Mouse (Mus musculus) cortical plate, adult 2 months (tissue): ENCODE measurements around the gene Fancc.

Source experiments
- CTCF ChIP-seq: fragments of 200-500 bp; IDR thresholded peaks from 2 replicates; pipeline ENCODE4 v1.5.1; 2011; ENCODE audit warnings: mild to moderate bottlenecking, control low read depth, low read length; ENCODE audit not compliant: insufficient read depth; ENCODE audit errors: extremely low read depth
- POLR2A ChIP-seq: fragments of 200-500 bp; IDR thresholded peaks from 2 replicates; pipeline ENCODE4 v1.6.1; 2011; ENCODE audit warnings: mild to moderate bottlenecking, low read length, control low read depth; ENCODE audit not compliant: insufficient read depth; ENCODE audit errors: extremely low read depth

DNA sequence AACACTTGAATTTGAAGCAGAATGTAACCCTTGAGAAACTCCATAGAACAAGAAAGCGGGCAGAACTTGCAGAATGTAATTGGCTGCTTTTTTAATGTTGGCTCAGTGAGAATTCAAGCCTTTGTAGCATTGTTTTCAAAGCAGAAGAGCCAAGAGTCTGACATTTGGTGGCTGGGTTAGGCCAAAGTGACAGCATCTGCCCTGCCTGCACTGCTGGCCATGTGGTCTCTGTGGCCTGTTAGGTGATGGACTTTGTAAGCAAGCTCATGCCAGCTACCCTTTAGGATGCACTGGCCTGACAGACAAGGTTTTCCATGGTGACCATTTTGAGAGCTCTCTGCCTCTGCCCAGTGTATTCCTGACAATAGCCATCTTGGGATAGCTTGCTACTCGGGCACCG lies 199.1 kb downstream of the Fancc start:
- no peak for TF ChIP-seq CTCF
- TF ChIP-seq POLR2A = no peak
